Mouse (Mus musculus) cerebellum, adult 11 months (tissue): ENCODE data around the gene Phf8.
"Not testable (repeated sequence)": the region's sequence is repeated elsewhere in the genome, so short reads cannot be mapped to it uniquely, and the experiment has no call there.

Experiments used
- DNase-seq: peaks from one replicate; pipeline ENCODE4 v3.0.0; 2022

The Phf8 gene

DNA sequence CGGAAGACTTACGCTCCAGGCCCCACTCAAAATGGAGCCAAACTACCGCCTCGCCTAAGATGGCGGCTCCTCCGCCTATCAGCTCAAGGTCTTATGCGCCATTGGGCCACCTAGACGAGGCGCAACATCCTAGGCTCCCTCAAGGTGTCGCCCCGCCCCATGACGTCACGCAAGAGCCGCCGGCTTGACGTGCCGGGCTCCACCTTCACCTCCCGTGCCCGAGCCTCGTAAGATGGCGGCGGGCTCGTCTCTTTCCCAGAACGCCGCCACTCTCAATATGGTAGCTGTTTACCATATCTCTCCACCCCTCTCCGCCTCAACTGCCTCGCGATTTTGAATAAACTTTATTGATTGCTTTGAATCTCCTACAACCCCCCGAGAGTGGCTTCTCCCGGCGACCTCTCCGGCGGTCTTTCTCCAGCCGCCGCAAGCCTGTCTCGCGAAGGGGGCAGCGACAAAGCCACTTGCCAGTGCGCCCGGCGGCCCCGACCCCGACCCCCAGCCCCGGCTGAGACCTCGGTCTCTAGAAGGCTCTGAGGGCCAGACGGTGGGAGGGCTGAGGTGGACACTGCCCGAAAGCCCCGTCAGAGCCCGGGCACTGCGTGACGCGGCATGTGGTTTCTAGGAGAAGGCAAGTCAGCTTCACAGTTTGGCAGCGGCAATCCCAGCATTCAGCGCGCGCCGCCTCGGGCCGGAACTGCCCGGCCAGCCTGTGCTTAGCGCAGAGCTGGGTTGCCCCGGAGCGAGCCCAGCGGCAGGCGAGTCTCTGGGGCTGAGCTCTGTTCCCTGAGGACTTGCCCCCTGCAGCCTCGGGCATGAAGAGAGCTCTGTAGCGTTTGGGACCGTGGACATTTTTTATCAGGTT is at the start of gene Phf8:
Gene Phf8, plus strand, starts transcription at position 215 of the 865 bp plus-strand sequence.
- peak; percentile 94 for DNase-seq

DNA sequence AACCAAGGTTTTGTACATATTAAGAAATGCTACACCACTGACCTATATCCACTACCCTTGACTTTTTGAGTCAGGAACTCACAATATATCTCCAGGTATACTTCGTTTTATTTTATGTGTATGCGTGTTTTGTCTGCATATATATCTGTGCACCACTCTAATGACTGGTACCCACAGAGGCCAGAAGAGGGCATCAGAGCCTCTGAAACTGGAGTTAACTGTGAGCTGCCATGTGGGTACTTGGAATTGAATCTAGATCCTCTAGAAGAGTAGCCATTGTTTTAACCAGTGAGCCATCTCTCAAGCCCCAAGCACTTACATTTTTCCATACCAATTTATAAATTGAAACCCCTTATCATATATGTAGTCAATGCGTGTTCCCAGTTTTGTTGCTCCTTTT is 32.3 kb upstream of the Phf8 start:
- DNase-seq, result no peak

DNA sequence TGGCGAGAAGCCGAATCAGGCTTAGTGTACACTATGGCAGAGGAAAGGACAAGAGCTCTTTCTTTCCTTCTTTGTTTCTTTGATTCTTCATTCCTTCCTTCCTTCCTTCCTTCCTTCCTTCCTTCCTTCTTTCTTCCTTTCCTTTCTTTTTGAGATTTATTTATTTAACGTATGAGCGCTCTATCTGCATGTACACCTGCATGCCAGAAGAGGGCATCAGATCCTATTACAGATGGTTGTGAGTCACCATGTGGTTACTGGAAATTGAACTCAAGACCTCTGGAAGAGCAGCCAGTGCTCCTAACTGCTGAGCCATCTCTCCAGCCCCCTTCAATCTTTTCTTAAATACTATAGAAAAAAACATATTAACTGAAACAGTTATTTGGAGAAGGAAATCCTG is 27.2 kb upstream of the Phf8 start:
- not testable (repeated sequence) for DNase-seq

DNA sequence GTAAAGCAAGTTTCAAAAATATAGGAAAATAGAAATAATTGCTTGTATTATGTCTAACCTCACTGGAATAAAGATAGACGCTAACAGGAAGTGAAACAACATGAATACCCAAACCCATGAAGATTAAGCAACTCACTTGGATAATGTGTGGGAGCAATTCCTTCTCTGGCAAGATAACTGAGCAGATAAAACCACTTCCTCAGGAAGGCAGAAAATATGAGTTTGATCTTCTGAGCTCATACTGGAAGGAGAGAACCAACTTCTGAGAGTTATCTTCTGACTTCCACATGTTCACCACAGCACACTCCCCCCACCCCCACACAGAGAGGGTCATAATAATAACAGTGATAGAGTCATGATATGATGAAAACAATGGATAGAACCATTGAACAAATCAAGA is 23.9 kb upstream of the Phf8 start:
- no peak for DNase-seq

DNA sequence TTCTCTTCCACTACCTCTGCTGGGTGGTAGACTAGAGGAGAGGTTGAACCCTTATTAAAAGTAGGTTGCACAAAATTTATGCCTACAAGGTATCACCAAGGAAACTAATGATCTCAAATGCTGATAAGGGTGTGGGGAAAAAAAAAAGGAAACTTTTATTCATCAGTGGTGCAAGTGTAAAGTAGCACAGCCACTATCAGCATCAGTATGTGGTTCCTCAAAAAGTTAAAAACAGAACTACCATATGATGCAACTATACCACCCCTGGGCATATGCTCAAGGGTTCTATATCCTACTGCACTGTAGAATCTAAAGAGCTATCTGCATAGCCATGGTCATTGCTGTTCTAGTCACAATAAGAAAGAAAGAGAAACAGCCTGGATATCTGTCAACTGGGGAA is 11.9 kb upstream of the Phf8 start:
- DNase-seq, result no peak

DNA sequence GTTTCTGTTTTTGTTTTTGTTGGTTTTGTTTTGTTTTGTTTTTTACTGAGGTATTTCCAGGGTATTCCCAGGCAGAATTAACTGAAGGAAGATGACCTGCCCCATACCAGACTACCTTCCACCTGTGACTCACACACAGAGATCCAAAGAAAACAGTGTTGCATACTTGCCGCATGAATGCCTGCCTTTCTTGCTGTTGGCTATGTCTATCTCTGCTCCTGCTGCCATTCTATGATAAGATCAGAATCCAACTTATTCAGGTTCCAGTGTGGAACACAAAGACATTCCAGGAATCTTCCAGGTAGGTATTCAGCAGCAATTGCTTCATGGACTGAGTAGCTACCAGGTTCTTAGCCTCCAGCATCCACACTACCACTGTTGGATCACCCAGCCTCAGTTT is 10.6 kb upstream of the Phf8 start:
- DNase-seq, result no peak

DNA sequence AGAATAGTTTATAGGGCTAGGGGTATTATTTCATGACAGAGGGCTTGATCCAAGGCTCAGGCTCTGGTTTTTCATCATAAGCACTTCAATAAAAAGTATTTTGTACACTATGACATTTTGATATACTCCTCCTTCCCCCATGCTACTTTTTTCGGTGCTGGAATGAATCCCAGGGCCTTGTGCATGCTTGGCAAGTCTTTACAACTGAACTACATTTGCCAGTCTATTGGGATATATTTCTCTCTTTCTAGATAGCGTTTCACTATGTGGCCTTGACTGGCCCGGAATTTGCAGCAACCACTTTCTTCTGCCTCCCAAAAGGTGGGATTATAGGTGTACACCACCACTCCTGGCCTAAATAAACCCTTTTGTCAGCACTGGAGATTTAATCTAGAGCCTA is 7.4 kb upstream of the Phf8 start:
- DNase-seq, result no peak

DNA sequence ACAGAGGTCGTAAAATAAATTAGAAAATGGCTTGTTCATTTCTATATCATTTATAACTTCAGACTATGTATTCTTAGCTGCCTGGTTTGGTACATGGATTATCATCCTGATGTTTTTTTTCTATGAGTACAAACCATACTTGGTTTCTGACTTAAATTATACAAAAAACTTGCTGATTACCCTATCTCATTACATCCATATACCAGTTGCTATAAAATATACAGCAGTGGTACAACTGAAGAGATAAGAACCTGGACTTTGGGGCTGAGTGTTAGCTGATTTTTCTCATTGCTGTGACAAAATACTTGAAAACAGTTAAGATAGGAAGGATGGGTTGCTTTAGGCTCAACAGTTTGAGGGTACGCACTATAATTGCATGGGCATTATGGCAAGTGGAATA is 6.8 kb upstream of the Phf8 start:
- DNase-seq, result no peak

DNA sequence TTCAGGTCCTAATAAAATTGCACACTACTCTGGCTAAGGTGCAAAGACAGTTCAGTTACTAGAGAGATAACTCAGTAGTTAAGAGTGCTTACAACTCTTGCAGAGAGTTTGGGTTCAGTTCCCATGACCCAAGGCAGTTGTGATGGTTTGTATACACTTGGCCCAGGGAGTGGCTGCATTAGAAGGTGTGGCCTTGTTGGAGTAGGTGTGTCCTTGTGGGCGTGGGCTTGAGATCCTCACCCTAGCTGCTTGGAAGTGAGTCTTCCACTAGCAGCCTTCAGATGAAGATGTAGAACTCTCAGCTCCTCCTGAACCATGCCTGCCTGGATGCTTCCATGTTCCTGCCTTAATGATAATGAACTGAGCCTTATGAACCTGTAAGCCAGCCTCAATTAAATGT is 2.3 kb upstream of the Phf8 start:
- no peak for DNase-seq

DNA sequence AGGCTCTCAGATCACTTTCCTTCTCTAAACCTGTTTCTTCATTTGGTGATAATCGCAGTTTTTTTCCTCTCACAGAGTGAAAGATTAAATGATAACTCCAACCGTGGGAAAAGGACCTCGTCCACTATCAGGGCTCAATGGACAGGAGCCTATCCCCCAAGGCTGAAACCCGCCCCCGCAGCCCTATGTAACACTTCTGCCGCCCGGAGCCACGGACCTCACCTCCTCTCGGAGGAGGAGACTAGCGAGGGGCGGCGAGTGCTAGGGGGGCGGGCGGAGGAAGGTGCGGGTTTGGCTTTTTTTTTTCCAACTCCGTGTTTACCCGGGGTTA is 380 bp upstream of the Phf8 start:
- no peak for DNase-seq

DNA sequence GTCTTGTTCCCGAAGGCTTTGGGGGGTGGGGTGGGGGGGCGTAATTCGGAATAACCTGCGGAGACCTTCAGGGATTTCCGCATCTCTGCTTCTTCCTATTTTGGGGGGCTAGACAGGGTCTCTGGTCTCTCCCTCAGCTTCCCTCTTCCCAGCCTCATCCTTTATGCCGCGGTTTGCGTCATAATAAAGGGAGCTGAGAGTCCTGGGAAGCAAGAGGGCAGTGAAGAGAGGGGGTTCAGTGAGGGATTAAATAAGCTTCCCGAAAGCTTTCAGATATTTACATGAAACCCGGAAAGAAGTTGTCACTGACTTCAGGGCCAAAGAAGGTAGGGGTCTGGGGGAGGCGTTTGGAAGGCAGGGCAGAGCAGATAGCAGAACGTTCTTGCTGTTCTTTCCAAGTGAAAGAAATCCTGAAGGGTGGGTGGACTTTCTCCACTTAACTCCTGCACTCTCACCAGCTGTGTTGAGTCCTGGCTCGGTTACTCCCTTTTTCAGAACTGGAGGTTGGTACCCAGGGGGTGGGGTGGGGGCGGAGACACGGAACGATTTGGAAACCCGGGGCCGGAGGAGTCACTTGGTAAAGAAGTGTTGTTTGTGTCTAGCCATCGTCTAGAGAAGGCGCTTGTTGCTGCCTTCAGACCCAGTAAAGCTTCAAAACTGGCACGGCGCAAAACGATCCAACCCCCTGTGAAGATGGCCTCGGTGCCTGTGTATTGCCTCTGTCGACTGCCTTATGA is 1.5 kb downstream of the Phf8 start:
- peak; percentile 20 for DNase-seq

DNA sequence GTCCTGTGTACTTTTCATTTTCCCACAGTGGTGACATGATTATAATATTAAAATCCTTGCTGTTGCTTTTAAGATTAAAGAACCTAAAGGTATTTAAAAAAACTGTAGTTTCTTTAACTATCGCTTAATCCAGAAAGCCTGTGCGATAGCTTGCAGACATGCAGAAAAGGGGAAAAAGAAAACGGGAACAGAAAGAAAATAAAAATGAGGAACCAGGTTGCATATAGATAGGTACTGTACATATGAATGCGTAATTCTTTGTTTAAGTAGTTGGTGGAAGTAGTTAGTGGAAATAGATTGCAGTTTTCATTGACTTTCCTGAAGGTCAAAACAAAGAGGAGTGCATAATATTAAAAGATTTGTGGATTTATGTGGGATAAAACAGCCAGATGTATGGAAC is 32.9 kb downstream of the Phf8 start:
- no peak for DNase-seq

DNA sequence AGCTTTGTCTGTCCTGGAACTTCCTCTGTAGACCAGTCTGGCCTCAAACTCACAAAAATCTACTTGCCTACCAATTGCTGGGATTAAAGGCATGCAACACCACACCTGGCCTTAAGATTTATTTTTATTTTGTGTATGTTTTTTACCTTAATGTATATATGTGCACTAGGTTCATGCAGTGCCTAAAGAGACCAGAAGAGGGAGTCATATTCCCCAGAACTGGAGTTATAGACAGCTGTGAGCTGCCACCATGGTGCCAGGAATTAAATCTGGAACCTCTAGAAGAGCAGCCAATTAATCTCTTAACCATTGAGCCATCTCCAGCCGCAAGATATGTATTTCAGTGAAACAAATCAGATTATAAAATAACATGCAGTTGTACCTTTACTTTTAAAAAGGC is 54.7 kb downstream of the Phf8 start:
- no peak for DNase-seq

DNA sequence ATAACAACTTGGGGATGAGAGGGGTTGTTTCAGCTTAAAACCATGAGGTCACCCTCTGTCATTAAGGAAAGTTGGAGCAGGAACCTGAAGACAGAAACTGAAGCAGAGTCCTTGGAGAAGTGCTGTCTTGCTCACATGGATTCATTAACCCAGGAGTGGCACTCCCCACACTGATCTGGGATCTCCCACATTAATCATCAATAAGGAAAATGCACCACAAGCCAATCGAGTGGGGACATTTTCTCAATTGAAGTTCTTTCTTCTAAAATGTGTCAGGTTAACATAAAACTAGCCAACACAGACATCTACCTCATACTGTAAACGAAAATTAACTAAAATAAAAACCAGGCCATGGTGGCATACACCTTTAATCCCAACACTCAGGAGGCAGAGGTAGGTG is 122.9 kb downstream of the Phf8 start:
- DNase-seq, result no peak

DNA sequence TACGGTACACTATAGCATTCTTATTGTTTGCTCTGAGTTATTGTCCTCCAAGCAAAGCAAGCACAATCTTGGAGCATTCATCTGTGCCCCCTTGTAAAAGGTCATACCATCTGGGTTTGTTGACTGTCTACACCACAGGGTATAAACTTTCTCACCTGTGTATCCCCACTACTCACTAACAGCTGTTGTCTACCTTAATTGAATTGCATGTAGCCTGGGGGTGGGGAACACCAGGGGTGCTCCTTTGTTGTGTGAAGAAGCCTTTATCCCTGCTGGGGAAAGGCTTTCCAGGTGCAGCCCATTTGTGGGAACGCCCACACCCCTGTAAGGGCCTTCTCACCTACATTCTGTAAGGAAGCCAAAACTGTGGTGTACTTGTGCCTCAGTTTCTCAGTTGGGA is 133.3 kb downstream of the Phf8 start:
- DNase-seq, result no peak

DNA sequence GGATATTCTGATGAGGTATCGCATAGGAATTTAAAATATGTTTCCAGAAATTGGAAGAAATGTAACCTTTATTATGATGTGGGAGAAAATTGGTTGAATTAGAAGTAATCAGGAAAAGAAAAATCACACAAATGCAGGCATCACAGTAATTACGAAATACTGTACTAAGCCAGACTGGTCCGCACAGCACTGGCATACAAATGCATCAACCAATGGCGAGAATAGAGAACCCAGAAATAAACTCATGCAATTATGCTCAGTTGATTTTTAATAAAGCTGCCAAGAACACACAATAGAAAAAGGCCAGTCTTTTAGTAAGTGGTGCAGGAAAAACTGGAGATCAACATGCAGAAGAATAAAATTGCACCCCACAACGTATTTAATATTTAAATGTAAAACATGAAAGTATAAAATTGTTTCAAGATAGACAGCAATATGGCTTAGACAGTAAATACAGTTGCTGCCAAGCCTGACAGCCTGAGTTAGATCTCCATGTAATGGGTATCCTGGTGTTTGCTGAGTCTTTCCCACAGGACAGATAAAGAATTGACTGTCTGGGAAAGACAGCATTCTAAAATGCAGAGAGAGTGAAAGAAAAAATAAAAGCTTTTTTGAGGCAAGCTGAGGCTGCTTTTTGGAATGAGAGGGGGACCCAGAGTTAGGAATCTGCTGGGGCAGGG is 154.2 kb downstream of the Phf8 start:
- DNase-seq, result no peak
